Mouse (Mus musculus): ENCODE measurements around the gene Itga3. TPM values are rescaled to one million over a fixed set of nuclear protein-coding genes. Genes with fewer than 3 reads are reported as not detected.

Itga3 gene
- total and polyA plus RNA-seq, 3 experiments = 5.8 to 53.0 (median 9.0) TPM

DNA sequence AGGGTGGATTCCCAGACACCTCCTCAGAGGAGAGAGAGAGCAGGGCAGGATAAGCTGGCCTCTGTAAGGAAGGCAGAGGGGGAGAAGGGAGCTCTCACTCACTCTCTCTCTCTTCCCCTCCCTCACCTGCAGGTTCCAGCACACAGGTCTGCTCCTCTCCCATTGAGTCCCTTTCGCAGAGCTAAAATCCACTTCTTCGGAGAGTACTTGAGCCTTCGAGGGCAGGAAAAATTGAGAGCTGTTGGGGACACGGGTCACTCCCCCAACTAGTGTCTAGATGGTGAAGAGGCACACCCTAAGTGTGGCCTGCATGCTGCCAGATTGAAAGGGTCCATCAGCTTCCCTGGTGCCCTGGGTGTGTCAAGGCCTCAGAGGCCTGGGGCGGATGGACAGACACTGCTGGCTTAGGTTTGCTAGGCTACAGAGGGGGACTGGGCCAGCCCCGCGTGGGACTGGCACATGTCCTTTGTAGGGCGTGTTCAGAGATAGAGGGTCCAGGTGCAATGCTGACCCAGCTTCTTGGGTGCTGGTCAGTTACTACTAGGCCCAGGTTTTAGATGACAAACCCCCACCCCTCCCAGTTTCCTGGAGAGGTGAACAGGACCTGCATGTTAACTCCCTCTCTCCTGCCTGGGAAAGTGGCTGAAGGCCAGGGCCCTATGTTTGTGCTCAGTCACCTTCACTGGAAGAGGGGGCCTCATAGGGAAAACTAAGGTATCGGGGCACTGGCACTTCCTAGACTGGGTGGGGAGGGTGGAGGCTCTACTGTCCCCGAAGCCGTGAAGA, 51.2 kb downstream of the Itga3 start:
- DNase-seq (ENCODE audit: extremely low read depth) = no peak

DNA sequence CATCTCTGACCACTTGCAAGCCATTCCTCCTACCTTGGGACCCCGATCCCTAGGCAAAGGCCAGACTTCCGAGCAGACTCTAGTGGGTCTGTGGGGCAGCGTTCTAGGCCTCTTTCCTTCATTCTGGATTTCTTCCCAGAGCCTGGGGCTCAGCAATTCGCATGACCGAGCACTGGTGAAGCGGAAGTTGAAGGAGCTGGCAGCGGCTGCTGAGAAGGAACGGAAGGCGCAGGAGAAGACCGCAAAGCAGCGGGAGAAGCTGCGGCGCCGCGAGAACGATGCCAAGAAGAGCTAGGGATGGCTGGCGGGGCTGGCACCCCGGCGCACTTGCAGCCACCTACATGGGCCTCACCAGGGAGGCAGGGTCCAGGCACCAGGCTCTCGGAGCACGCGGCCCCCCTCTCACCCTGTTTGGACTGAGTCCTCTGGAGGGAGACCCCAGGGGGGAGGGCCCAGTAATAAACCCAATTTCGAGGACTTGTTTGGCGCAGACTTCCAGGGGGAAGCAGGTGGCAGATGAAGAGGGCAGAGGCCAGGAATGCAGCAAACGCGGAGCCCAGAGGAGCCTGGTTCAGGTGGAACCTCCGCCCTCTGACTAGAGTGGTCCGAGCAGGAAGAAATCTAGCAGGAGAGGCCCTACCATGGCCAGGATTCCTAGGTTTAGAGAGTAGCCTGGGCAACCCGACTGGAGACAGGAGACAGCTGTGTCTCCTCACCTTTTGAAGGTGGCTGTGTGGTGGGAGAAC, 52.0 kb downstream of the Itga3 start:
- Histone ChIP-seq H3K79me2 (replicated peaks; ENCODE audit: control insufficient read depth, extremely low read depth, insufficient read depth, poor library complexity, severe bottlenecking) (no peaks in the 10 kb centered on the region), H3K4me2 (ENCODE audit: insufficient read depth, low read depth, poor library complexity, severe bottlenecking) (no peak overlapping the region), H3K27ac (ENCODE audit: insufficient read depth, low read depth) (no peak overlapping the region), H3K27me3 (replicated peaks) (peaks cover 84% of the 10 kb centered on the region), H3K4me1 (ENCODE audit: control insufficient read depth in 1 of 2, insufficient read depth in 2 of 2) (peaks cover 21 to 47% of the 10 kb centered on the region in 2 experiments), H3K4me3 (replicated peaks in 1 of 3; ENCODE audit: low read depth in 2 of 3, low read length in 2 of 3, poor library complexity in 1 of 3) (no peak overlapping the region), H3K9ac (ENCODE audit: insufficient read depth, low read depth) (no peak overlapping the region), H3K36me3 (replicated peaks in 1 of 2; ENCODE audit: control insufficient read depth in 1 of 2, insufficient read depth in 1 of 2, low read length in 1 of 2) (no peaks in the 10 kb centered on the region), H3K9me3 (replicated peaks; ENCODE audit: low read length) (peaks cover 14% of the 10 kb centered on the region)
- DNase-seq (ENCODE audit: extremely low read depth) = no peak
- TF ChIP-seq ZNF384 (IDR thresholded peaks at IDR 0.05; ENCODE audit: low read depth, low read length) (no peak), EP300 (IDR thresholded peaks at IDR 0.05; ENCODE audit: low read length) (no peak), ZC3H11A (IDR thresholded peaks at IDR 0.05; ENCODE audit: low read depth, low read length) (no peak), IRF4 (IDR thresholded peaks at IDR 0.05; ENCODE audit: low read depth, low read length) (no peak), NELFE (IDR thresholded peaks at IDR 0.05; ENCODE audit: low read depth, low read length) (no peak), CTCF (conservative IDR thresholded peaks at IDR 0.05 in 1 of 2, IDR thresholded peaks at IDR 0.05 in 1 of 2; ENCODE audit: low read depth in 2 of 2, low read length in 2 of 2) (no peak), POLR2A (IDR thresholded peaks at IDR 0.05; ENCODE audit: low read depth, low read length) (no peak), JUN (IDR thresholded peaks at IDR 0.05; ENCODE audit: insufficient read depth, low read depth, low read length) (no peak), ETS1 (conservative IDR thresholded peaks at IDR 0.05; ENCODE audit: low read depth, low read length) (no peak), ZMIZ1 (IDR thresholded peaks at IDR 0.05; ENCODE audit: low read depth, low read length) (no peak), RCOR1 (conservative IDR thresholded peaks at IDR 0.05; ENCODE audit: low read depth, low read length) (no peak), MEF2A (IDR thresholded peaks at IDR 0.05; ENCODE audit: borderline replicate concordance, low read depth, low read length) (no peak)
- in situ Hi-C loops (cut with MboI; ENCODE audit: low pct_ligation_motif_present, low pct_unique_long_range_greater_than_20kb, low sequenced_read_pairs) = no loop called here
- dilution Hi-C loops (cut with MboI; ENCODE audit: extremely low pct_ligation_motif_present, extremely low pct_unique_long_range_greater_than_20kb, low sequenced_read_pairs) = no loop called here

More for the DNA sequence above, 51.2 kb downstream of the Itga3 start:
- in situ Hi-C loops (cut with MboI; ENCODE audit: low pct_ligation_motif_present, low pct_unique_long_range_greater_than_20kb, low sequenced_read_pairs) = no loop called here
- no peak overlapping the region for H3K4me2 ChIP-seq (ENCODE audit: insufficient read depth, low read depth, poor library complexity, severe bottlenecking)
- H3K36me3 ChIP-seq (replicated peaks in 1 of 2; ENCODE audit: control insufficient read depth in 1 of 2, insufficient read depth in 1 of 2, low read length in 1 of 2) = no peaks in the 10 kb centered on the region
- H3K27ac ChIP-seq (ENCODE audit: insufficient read depth, low read depth) = no peak overlapping the region
- H3K27me3 ChIP-seq (replicated peaks) = peaks cover 76% of the 10 kb centered on the region
- no peaks in the 10 kb centered on the region for H3K79me2 ChIP-seq (replicated peaks; ENCODE audit: control insufficient read depth, extremely low read depth, insufficient read depth, poor library complexity, severe bottlenecking)
- no peak overlapping the region for H3K4me3 ChIP-seq (replicated peaks in 1 of 3; ENCODE audit: low read depth in 2 of 3, low read length in 2 of 3, poor library complexity in 1 of 3)
- H3K4me1 ChIP-seq (ENCODE audit: control insufficient read depth in 1 of 2, insufficient read depth in 2 of 2) = peaks cover 19 to 47% of the 10 kb centered on the region in 2 experiments
- H3K9ac ChIP-seq (ENCODE audit: insufficient read depth, low read depth) = no peak overlapping the region
- dilution Hi-C loops (cut with MboI; ENCODE audit: extremely low pct_ligation_motif_present, extremely low pct_unique_long_range_greater_than_20kb, low sequenced_read_pairs) = no loop called here
- H3K9me3 ChIP-seq (replicated peaks; ENCODE audit: low read length) = peaks cover 12% of the 10 kb centered on the region
- no peak for TF ChIP-seq JUN (IDR thresholded peaks at IDR 0.05; ENCODE audit: insufficient read depth, low read depth, low read length)
- no peak for TF ChIP-seq RAD21 (IDR thresholded peaks at IDR 0.05; ENCODE audit: low read depth, low read length)

All from CH12.LX (cell line).